Comparison of ENCODE assay signal across 6 mouse cellular contexts in genomic region chr1:150239504-150239903, GRCm38 (mm10).
A peak's percentile ranks its signal among the peaks of the same experiment; 100 is the strongest.
DNase-seq lines count a peak whose midpoint lies in the region; ATAC-seq and TF ChIP-seq lines count a peak whose summit lies in the region.
"Not testable (repeated sequence)": the region's sequence is repeated elsewhere in the genome, so short reads cannot be mapped to it uniquely, and the experiment has no call there.

No protein-coding gene starts in this region.

- not testable (repeated sequence) for H3K4me2 ChIP-seq in CH12.LX (ENCODE audit: insufficient read depth, low read depth, poor library complexity, severe bottlenecking)

- not testable (repeated sequence) for DNase-seq in CH12.LX (ENCODE audit: extremely low read depth); ES-E14 (ENCODE audit: low read depth, low spot score)

- H3K27ac ChIP-seq in CH12.LX (ENCODE audit: insufficient read depth, low read depth); ES-E14 (ENCODE audit: insufficient read depth, low read depth, low read length, poor library complexity, severe bottlenecking): not testable (repeated sequence)

- TF ChIP-seq RAD21 in CH12.LX (IDR thresholded peaks at IDR 0.05; ENCODE audit: low read depth, low read length): not testable (repeated sequence)

- H3K36me3 ChIP-seq in CH12.LX (replicated peaks in 1 of 2; ENCODE audit: control insufficient read depth in 1 of 2, insufficient read depth in 1 of 2, low read length in 1 of 2); ES-E14 (ENCODE audit: control insufficient read depth, insufficient read depth, low read length, poor library complexity, severe bottlenecking); megakaryocyte, embryonic 14.5 days (replicated peaks; ENCODE audit: low read length): not testable (repeated sequence)

- not testable (repeated sequence) for H3K79me2 ChIP-seq in CH12.LX (replicated peaks; ENCODE audit: control insufficient read depth, extremely low read depth, insufficient read depth, poor library complexity, severe bottlenecking)

- in situ Hi-C loops in CH12.LX (cut with MboI; ENCODE audit: low pct_ligation_motif_present, low pct_unique_long_range_greater_than_20kb, low sequenced_read_pairs); ES-E14 (cut with MboI; ENCODE audit: low sequenced_read_pairs in 2 of 2, unreplicated experiment in 2 of 2): not testable (repeated sequence)

- not testable (repeated sequence) for H3K4me1 ChIP-seq in CH12.LX (ENCODE audit: control insufficient read depth in 1 of 2, insufficient read depth in 2 of 2); ES-E14 (ENCODE audit: control insufficient read depth in 2 of 2, insufficient read depth in 2 of 2, low read length in 2 of 2, poor library complexity in 1 of 2); megakaryocyte, embryonic 14.5 days

- not testable (repeated sequence) for H3K9me3 ChIP-seq in CH12.LX (replicated peaks; ENCODE audit: low read length); ES-E14 (ENCODE audit: control insufficient read depth, insufficient read depth, low read depth, low read length); megakaryocyte, embryonic 14.5 days

- TF ChIP-seq CTCF in CH12.LX (conservative IDR thresholded peaks at IDR 0.05 in 1 of 2, IDR thresholded peaks at IDR 0.05 in 1 of 2; ENCODE audit: low read depth in 2 of 2, low read length in 2 of 2): not testable (repeated sequence)

- H3K4me3 ChIP-seq in CH12.LX (replicated peaks in 1 of 3; ENCODE audit: low read depth in 2 of 3, low read length in 2 of 3, poor library complexity in 1 of 3); ES-E14 (ENCODE audit: insufficient read depth in 1 of 2, low read depth in 1 of 2, low read length in 2 of 2, poor library complexity in 1 of 2, severe bottlenecking in 1 of 2): not testable (repeated sequence)
- peak overlapping the region; percentile 35 for H3K4me3 ChIP-seq in megakaryocyte, embryonic 14.5 days (replicated peaks)

- peak; percentile 44; the same call in 1 of the 2 replicates for ATAC-seq in granulocyte monocyte progenitor cell, adult 5-6 weeks (replicated peaks; ENCODE audit: poor library complexity, severe bottlenecking)
- 0 out of 2 replicates have a peak, but pooled peaks have one; percentile 30 for ATAC-seq in megakaryocyte, adult 5-6 weeks (ENCODE audit: poor library complexity, severe bottlenecking)
- ATAC-seq in megakaryocyte progenitor cell, adult 5-6 weeks (replicated peaks; ENCODE audit: poor library complexity): 0 out of 2 replicates have a peak, but pooled peaks have one; percentile 23

- not testable (repeated sequence) for H3K9ac ChIP-seq in CH12.LX (ENCODE audit: insufficient read depth, low read depth); ES-E14 (ENCODE audit: insufficient read depth, low read depth, low read length, poor library complexity, severe bottlenecking)

- TF ChIP-seq EP300 in CH12.LX (IDR thresholded peaks at IDR 0.05; ENCODE audit: low read length): not testable (repeated sequence)

- H3K27me3 ChIP-seq in CH12.LX (replicated peaks); megakaryocyte, embryonic 14.5 days (replicated peaks): not testable (repeated sequence)

- dilution Hi-C loops in CH12.LX (cut with MboI; ENCODE audit: extremely low pct_ligation_motif_present, extremely low pct_unique_long_range_greater_than_20kb, low sequenced_read_pairs): not testable (repeated sequence)

- TF ChIP-seq POLR2A in CH12.LX (IDR thresholded peaks at IDR 0.05; ENCODE audit: low read depth, low read length): not testable (repeated sequence)

TF ChIP-seq in CH12.LX, 34 proteins besides CTCF, POLR2A, EP300 and RAD21:
- peak; percentile 76 for TF ChIP-seq ZNF384 (IDR thresholded peaks at IDR 0.05; ENCODE audit: low read depth, low read length)
TF ChIP-seq in CH12.LX: peak in this region for 1; not testable (repeated sequence) for 33.

TF ChIP-seq in ES-E14, 5 proteins besides CTCF, POLR2A, EP300 and RAD21:
- peak; percentile 56 for TF ChIP-seq ZNF384 (IDR thresholded peaks at IDR 0.05; ENCODE audit: low read depth, low read length)
